Mouse (Mus musculus) left cerebral cortex, postnatal 14 days (tissue): Measurements from ENCODE around the gene Hist1h3d. TPM values are rescaled to one million over a fixed set of nuclear protein-coding genes. Genes with fewer than 3 reads are reported as not detected.
"Not testable (repeated sequence)": the region's sequence is repeated elsewhere in the genome, so short reads cannot be mapped to it uniquely, and the experiment has no call there.

Experiments used
- DNase-seq, 2 experiments: peaks; one replicate each; pipeline ENCODE4 v3.0.0; 2021 to 2022; ENCODE audit warnings: low spot score in 2 of 2, mixed read lengths in 1 of 2
- intact Hi-C: fragments of 180-260 bp; cut with DNase I; formaldehyde crosslinking; loops from one replicate; pipeline ENCODE4 v1.15.1; 2025
- total RNA-seq, 2 experiments: library from RNA; stranded (reverse); gene quantifications; 2 replicates each; pipeline ENCODE4 v1.2.3; 2021

The Hist1h3d gene
- total RNA-seq, 2 experiments from 2014 or later, result 9.4 to 9.9 TPM

- intact Hi-C loops, DNase-seq: not testable (repeated sequence)
Measured at GRCm38 (mm10) chr13:23561531-23561882, 14.1 kb upstream of the Hist1h3d start.

GRCm38 (mm10) chr13:23561883-23562659 is 13.5 kb upstream of the Hist1h3d start, which contains the start of gene Hist1h3e:
Hist1h3e (minus strand) TSS chr13:23562369.
- intact Hi-C loops, result not testable (repeated sequence)
- peak; percentile 96 to 98 for DNase-seq

GRCm38 (mm10) chr13:23562699-23563462 is 12.7 kb upstream of the Hist1h3d start:
- intact Hi-C loops, result no loop called here
- peak; percentile 45 to 69 for DNase-seq

GRCm38 (mm10) chr13:23564482-23564881 is 11.1 kb upstream of the Hist1h3d start:
- intact Hi-C loops, result no loop called here
- DNase-seq, result no peak

- intact Hi-C loops, DNase-seq: not testable (repeated sequence)
Measured at GRCm38 (mm10) chr13:23570261-23571021, 5.1 kb upstream of the Hist1h3d start.

- intact Hi-C loops, result no loop called here
- peak; percentile 76 to 95 for DNase-seq
Measured at GRCm38 (mm10) chr13:23571022-23571503, 4.5 kb upstream of the Hist1h3d start, which contains the start of the genes Hist1h2ae and Hist1h2bg. Hist1h2ae (minus strand) TSS chr13:23571220. Hist1h2bg (plus strand) TSS chr13:23571396.

GRCm38 (mm10) chr13:23571504-23572217 is 3.9 kb upstream of the Hist1h3d start:
- intact Hi-C loops, DNase-seq: not testable (repeated sequence)

GRCm38 (mm10) chr13:23572218-23573033 is 3.1 kb upstream of the Hist1h3d start:
- intact Hi-C loops, result no loop called here
- no peak for DNase-seq

GRCm38 (mm10) chr13:23573034-23573897 is 2.3 kb upstream of the Hist1h3d start:
- intact Hi-C loops, DNase-seq: not testable (repeated sequence)

- peak; percentile 96 to 98 for DNase-seq
- intact Hi-C loops, result not testable (repeated sequence)
Measured at GRCm38 (mm10) chr13:23573898-23574524, 1.6 kb upstream of the Hist1h3d start, which contains the start of the genes Hist1h2bf and Hist1h2ad. Hist1h2bf (minus strand) TSS chr13:23574196. Hist1h2ad (plus strand) TSS chr13:23574381.

- DNase-seq, intact Hi-C loops: not testable (repeated sequence)
Measured at GRCm38 (mm10) chr13:23574546-23575170, 905 bp upstream of the Hist1h3d start.

- intact Hi-C loops, DNase-seq: not testable (repeated sequence)
Measured at GRCm38 (mm10) chr13:23575864-23576313, 326 bp downstream of the Hist1h3d start.

GRCm38 (mm10) chr13:23576351-23576881 is 853 bp downstream of the Hist1h3d start:
- no peak for DNase-seq
- intact Hi-C loops, result no loop called here

GRCm38 (mm10) chr13:23576906-23577639 is 1.5 kb downstream of the Hist1h3d start:
- intact Hi-C loops, result no loop called here
- no peak for DNase-seq

- DNase-seq, result no peak
- intact Hi-C loops, result no loop called here
Measured at GRCm38 (mm10) chr13:23577835-23578234, 2.3 kb downstream of the Hist1h3d start.
